Mouse (Mus musculus) lung, postnatal 10 days (tissue): ENCODE results near the gene Olfr357.

Experiments
- DNase-seq: peaks from one replicate; pipeline ENCODE4 v3.0.0; 2021

Olfr357 gene

GRCm38 (mm10) chr2:36993527-36993926, at the start of gene Olfr357:
TSS of gene Olfr357 (plus strand) at chr2:36993827.
- DNase-seq, result no peak

- no peak for DNase-seq
These were observed 3.4 kb downstream of the Olfr357 start for GRCm38 (mm10) chr2:36997030-36997429.

GRCm38 (mm10) chr2:37009235-37009634, 15.6 kb downstream of the Olfr357 start, which contains the start of gene Olfr358:
TSS of gene Olfr358 (minus strand) at chr2:37009335.
- DNase-seq, result no peak
